Mouse (Mus musculus): Measurements from ENCODE around the gene Gm8082. TPM values are rescaled to one million over a fixed set of nuclear protein-coding genes. Genes with fewer than 3 reads are reported as not detected.
"Not testable (repeated sequence)": the region's sequence is repeated elsewhere in the genome, so short reads cannot be mapped to it uniquely, and the experiment has no call there.

Gene Gm8082
- polyA plus RNA-seq (2014; fragmentation: Nextera tagmentation; extraction: Ambion mirVana) = not detected in 2 replicates

- not testable (repeated sequence) for H3K36me3 ChIP-seq (replicated peaks; ENCODE audit: control insufficient read depth, insufficient read depth); H3K9me3 ChIP-seq (ENCODE audit: control insufficient read depth, low read length)
Measured at GRCm38 (mm10) chr14:42993524-42993923, at the start of gene Gm8082. Gene Gm8082 (minus strand): TSS chr14:42993624.

DNA sequence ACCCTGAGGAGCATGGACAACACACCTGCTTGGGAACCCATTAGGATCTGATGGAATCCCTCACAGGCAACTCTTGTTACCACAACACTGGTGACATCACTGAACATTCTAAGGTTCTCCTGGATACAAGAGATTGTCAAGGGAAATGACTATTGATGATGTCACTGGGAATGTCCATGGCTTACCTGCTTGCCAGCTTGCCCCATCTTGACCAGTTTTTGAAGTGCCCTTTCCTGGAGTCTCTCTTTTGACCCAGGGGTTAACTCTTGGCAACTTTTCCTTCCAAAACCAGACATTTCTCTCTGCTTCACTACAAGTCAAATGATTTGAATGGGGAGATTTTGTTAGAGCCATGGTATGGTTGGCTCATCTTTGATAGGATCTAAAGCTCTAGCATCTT, 22.1 kb upstream of the Gm8082 start, which contains the start of gene Gm10376:
Gene Gm10376, minus strand, starts transcription at position 101 of the 400 bp plus-strand sequence.
- H3K4me3 ChIP-seq (replicated peaks; ENCODE audit: low read length); H3K9me3 ChIP-seq (ENCODE audit: control insufficient read depth, low read length); DNase-seq (ENCODE audit: low spot score); H3K27me3 ChIP-seq (ENCODE audit: control insufficient read depth, insufficient read depth, low read length); H3K27ac ChIP-seq; H3K4me2 ChIP-seq (replicated peaks); H3K9ac ChIP-seq; H3K4me1 ChIP-seq (replicated peaks; ENCODE audit: control insufficient read depth, insufficient read depth, low read length); H3K36me3 ChIP-seq (replicated peaks; ENCODE audit: control insufficient read depth, insufficient read depth); ATAC-seq (ENCODE audit: low FRiP score): not testable (repeated sequence)

More at GRCm38 (mm10) chr14:42993524-42993923, at the start of gene Gm8082:
- no CpG with 5 or more reads among the region's 1 CpGs for WGBS
- not testable (repeated sequence) for H3K4me1 ChIP-seq (replicated peaks; ENCODE audit: control insufficient read depth, insufficient read depth, low read length); H3K4me2 ChIP-seq (replicated peaks); DNase-seq (ENCODE audit: low spot score); ATAC-seq (ENCODE audit: low FRiP score); H3K27me3 ChIP-seq (ENCODE audit: control insufficient read depth, insufficient read depth, low read length); H3K27ac ChIP-seq; H3K9ac ChIP-seq; H3K4me3 ChIP-seq (replicated peaks; ENCODE audit: low read length)

Other genes starting within 250 kb of the Gm8082 start
- not detected in 2 replicates for gene Gm3015, start 224.8 kb downstream of the Gm8082 start, polyA plus RNA-seq (2014; fragmentation: Nextera tagmentation; extraction: Ambion mirVana)
- not detected in 2 replicates for gene Gm10377, start 195.6 kb downstream of the Gm8082 start, polyA plus RNA-seq (2014; fragmentation: Nextera tagmentation; extraction: Ambion mirVana)
- not detected in 2 replicates for gene Gm21977, start 140.1 kb downstream of the Gm8082 start, polyA plus RNA-seq (2014; fragmentation: Nextera tagmentation; extraction: Ambion mirVana)
- not detected in 2 replicates for gene Gm10376, start 22.0 kb upstream of the Gm8082 start, polyA plus RNA-seq (2014; fragmentation: Nextera tagmentation; extraction: Ambion mirVana)
- gene Gm8094, start 83.0 kb upstream of the Gm8082 start, polyA plus RNA-seq (2014; fragmentation: Nextera tagmentation; extraction: Ambion mirVana) = not detected in 2 replicates
- 0.11 TPM in 1 of 2 replicates, not detected in the other for gene Gm8104, start 107.0 kb upstream of the Gm8082 start, polyA plus RNA-seq (2014; fragmentation: Nextera tagmentation; extraction: Ambion mirVana)
- not detected in 2 replicates for gene Gm7233, start 186.2 kb upstream of the Gm8082 start, polyA plus RNA-seq (2014; fragmentation: Nextera tagmentation; extraction: Ambion mirVana)
- gene Gm8122, start 241.7 kb upstream of the Gm8082 start, polyA plus RNA-seq (2014; fragmentation: Nextera tagmentation; extraction: Ambion mirVana) = not detected in 2 replicates

Data from hindbrain, embryonic 14.5 days (tissue).